Mouse (Mus musculus) forebrain, embryonic 12.5 days (tissue): Measurements from ENCODE around the gene Grifin. TPM values are rescaled to one million over a fixed set of nuclear protein-coding genes. Genes with fewer than 3 reads are reported as not detected.

Source experiments
- ATAC-seq: fragments of 200-750 bp; cut with Nextera tagmentation; 2 replicates; pipeline ENCODE4 v1.8.0; 2017; ENCODE audit warnings: moderate TSS enrichment; ENCODE audit not compliant: low FRiP score
- H3K27ac ChIP-seq: fragments of 300-500 bp; sonication (generic); 2 replicates; pipeline ENCODE4 v1.5.1; 2016; ENCODE audit warnings: mild to moderate bottlenecking
- H3K27me3 ChIP-seq: fragments of 300-500 bp; sonication (generic); 2 replicates; pipeline ENCODE4 v1.6.1; 2016; ENCODE audit warnings: mild to moderate bottlenecking
- H3K36me3 ChIP-seq: fragments of 300-500 bp; sonication (generic); replicated peaks from 2 replicates; pipeline ENCODE4 v1.6.1; 2016; ENCODE audit warnings: mild to moderate bottlenecking
- H3K4me1 ChIP-seq: fragments of 300-500 bp; sonication (generic); 2 replicates; pipeline ENCODE4 v1.6.1; 2016
- H3K4me2 ChIP-seq: fragments of 300-500 bp; sonication (generic); 2 replicates; pipeline ENCODE4 v1.6.1; 2016; ENCODE audit warnings: mild to moderate bottlenecking, moderate library complexity
- H3K4me3 ChIP-seq: fragments of 300-500 bp; sonication (generic); replicated peaks from 2 replicates; pipeline ENCODE4 v1.5.1; 2016; ENCODE audit warnings: mild to moderate bottlenecking
- H3K9ac ChIP-seq: fragments of 300-500 bp; sonication (generic); 2 replicates; pipeline ENCODE4 v1.6.1; 2016; ENCODE audit warnings: mild to moderate bottlenecking
- H3K9me3 ChIP-seq: fragments of 300-500 bp; sonication (generic); 2 replicates; pipeline ENCODE4 v1.6.1; 2016
- WGBS: fragments of 180-500 bp; shearing (Covaris S2); methylation state at CpG from one replicate; pipeline ENCODE4 v1.1.7; 2016; 5-methylcytosine and 5-hydroxymethylcytosine counted together
- polyA plus RNA-seq: library from polyadenylated mRNA; unstranded; fragments of >200 nt; fragmentation: Nextera tagmentation; extraction: Ambion mirVana; gene quantifications from 2 replicates; pipeline ENCODE4 v1.2.1, GENCODE M21; 2016

Grifin gene
- polyA plus RNA-seq = not detected in 2 replicates

GRCm38 (mm10) chr5:140564896-140565295 lies at the start of gene Grifin:
TSS of gene Grifin (minus strand) at chr5:140565071.
- H3K9me3 ChIP-seq = no peaks in the 10 kb centered on the region
- H3K9ac ChIP-seq = peak within 1 kb of the TSS; percentile 21; the same call in 1 of the 2 replicates
- no peaks in the 10 kb centered on the region for H3K27me3 ChIP-seq
- ATAC-seq = no peak
- H3K4me3 ChIP-seq = no peak within 1 kb of the TSS
- 82% methylated on average over 4 of the region's 4 CpGs for WGBS
- H3K4me2 ChIP-seq = no peak within 1 kb of the TSS
- no peak within 1 kb of the TSS for H3K27ac ChIP-seq
- H3K4me1 ChIP-seq = peaks cover 40% of the 10 kb centered on the region
- no peaks in the 10 kb centered on the region for H3K36me3 ChIP-seq

- Histone ChIP-seq H3K9ac (peak overlapping the region; percentile 26; the same call in 1 of the 2 replicates), H3K4me3 (no peak overlapping the region), H3K36me3 (peaks cover 36% of the 10 kb centered on the region), H3K27ac (peak overlapping the region; percentile 57; the same call in 1 of the 2 replicates), H3K27me3 (no peaks in the 10 kb centered on the region), H3K4me1 (peaks cover 58% of the 10 kb centered on the region), H3K4me2 (no peak overlapping the region), H3K9me3 (no peaks in the 10 kb centered on the region)
- no peak for ATAC-seq
- WGBS = 95% methylated on average over 10 of the region's 10 CpGs
Measured at GRCm38 (mm10) chr5:140614141-140614540, 49.3 kb upstream of the Grifin start.

- no peaks in the 10 kb centered on the region for H3K9me3 ChIP-seq
- peak overlapping the region; percentile 99 for H3K27ac ChIP-seq
- peak overlapping the region; percentile 82 for H3K4me3 ChIP-seq
- H3K27me3 ChIP-seq = 0 out of 2 replicates have a peak, but pooled peaks cover 6% of the 10 kb centered on the region
- peak overlapping the region; percentile 94 for H3K9ac ChIP-seq
- ATAC-seq = no peak
- peak overlapping the region; percentile 83 for H3K4me2 ChIP-seq
- peaks cover 33% of the 10 kb centered on the region for H3K36me3 ChIP-seq
- peaks cover 72% of the 10 kb centered on the region for H3K4me1 ChIP-seq
- WGBS = 22% methylated on average over 18 of the region's 18 CpGs
Measured at GRCm38 (mm10) chr5:140612191-140612590, 47.3 kb upstream of the Grifin start.

GRCm38 (mm10) chr5:140611611-140612185 lies 46.8 kb upstream of the Grifin start:
- peak; percentile 25 for ATAC-seq
- H3K4me1 ChIP-seq = peaks cover 76% of the 10 kb centered on the region
- H3K27ac ChIP-seq = peak overlapping the region; percentile 99
- H3K4me3 ChIP-seq = peak overlapping the region; percentile 82
- peak overlapping the region; percentile 83 for H3K4me2 ChIP-seq
- no peaks in the 10 kb centered on the region for H3K9me3 ChIP-seq
- WGBS = 6% methylated on average over 15 of the region's 15 CpGs
- H3K36me3 ChIP-seq = peaks cover 33% of the 10 kb centered on the region
- peak overlapping the region; percentile 94 for H3K9ac ChIP-seq
- H3K27me3 ChIP-seq = peaks cover 10% of the 10 kb centered on the region; the same call in 1 of the 2 replicates

- Histone ChIP-seq H3K36me3 (peaks cover 33% of the 10 kb centered on the region), H3K9ac (peak overlapping the region; percentile 94), H3K27me3 (peaks cover 16% of the 10 kb centered on the region; the same call in 1 of the 2 replicates), H3K4me3 (peak overlapping the region; percentile 82), H3K9me3 (no peaks in the 10 kb centered on the region), H3K4me2 (peak overlapping the region; percentile 83), H3K4me1 (peaks cover 82% of the 10 kb centered on the region), H3K27ac (peak overlapping the region; percentile 99)
- peak; percentile 52 for ATAC-seq
- WGBS = under 1% methylated on average over 21 of the region's 21 CpGs
Measured at GRCm38 (mm10) chr5:140611021-140611583, 46.2 kb upstream of the Grifin start.

- Histone ChIP-seq H3K27me3 (peaks cover 21% of the 10 kb centered on the region), H3K36me3 (peaks cover 33% of the 10 kb centered on the region), H3K4me1 (peaks cover 88% of the 10 kb centered on the region), H3K9ac (peak overlapping the region; percentile 94), H3K4me2 (peak overlapping the region; percentile 83), H3K4me3 (peak overlapping the region; percentile 82), H3K9me3 (no peaks in the 10 kb centered on the region), H3K27ac (peak overlapping the region; percentile 99)
- WGBS = 0% methylated on average over 30 of the region's 30 CpGs
- ATAC-seq = peak; percentile 21; the same call in 1 of the 2 replicates
Measured at GRCm38 (mm10) chr5:140610273-140611011, 45.6 kb upstream of the Grifin start.

- H3K27ac ChIP-seq = peak overlapping the region; percentile 99
- peak overlapping the region; percentile 94 for H3K9ac ChIP-seq
- H3K4me3 ChIP-seq = peak overlapping the region; percentile 82
- no peak for ATAC-seq
- H3K27me3 ChIP-seq = peaks cover 24% of the 10 kb centered on the region
- peaks cover 88% of the 10 kb centered on the region for H3K4me1 ChIP-seq
- 4% methylated on average over 13 of the region's 13 CpGs for whole genome bisulfite sequencing
- peaks cover 26% of the 10 kb centered on the region for H3K36me3 ChIP-seq
- H3K4me2 ChIP-seq = peak overlapping the region; percentile 83
- H3K9me3 ChIP-seq = no peaks in the 10 kb centered on the region
Measured at GRCm38 (mm10) chr5:140609511-140610272, 44.8 kb upstream of the Grifin start.

GRCm38 (mm10) chr5:140608634-140609015 lies 43.8 kb upstream of the Grifin start:
- WGBS = under 1% methylated on average over 16 of the region's 16 CpGs

GRCm38 (mm10) chr5:140607836-140608633 lies 43.2 kb upstream of the Grifin start:
- ATAC-seq = no peak
- Histone ChIP-seq H3K4me3 (peak overlapping the region; percentile 82), H3K9me3 (0 out of 2 replicates have a peak, but pooled peaks cover 3% of the 10 kb centered on the region), H3K27me3 (peaks cover 28% of the 10 kb centered on the region), H3K4me2 (peak overlapping the region; percentile 83), H3K4me1 (peaks cover 77% of the 10 kb centered on the region), H3K36me3 (peaks cover 9% of the 10 kb centered on the region), H3K9ac (peak overlapping the region; percentile 94), H3K27ac (peak overlapping the region; percentile 99)
- WGBS = under 1% methylated on average over 16 of the region's 17 CpGs

More at GRCm38 (mm10) chr5:140608634-140609015, 43.8 kb upstream of the Grifin start:
- 0 out of 2 replicates have a peak, but pooled peaks cover under 1% of the 10 kb centered on the region for H3K9me3 ChIP-seq
- peak overlapping the region; percentile 83 for H3K4me2 ChIP-seq
- peak overlapping the region; percentile 82 for H3K4me3 ChIP-seq
- H3K36me3 ChIP-seq = peaks cover 15% of the 10 kb centered on the region
- peaks cover 28% of the 10 kb centered on the region for H3K27me3 ChIP-seq
- peak overlapping the region; percentile 94 for H3K9ac ChIP-seq
- H3K27ac ChIP-seq = peak overlapping the region; percentile 99
- peak; percentile 34; the same call in 1 of the 2 replicates for ATAC-seq
- peaks cover 78% of the 10 kb centered on the region for H3K4me1 ChIP-seq

GRCm38 (mm10) chr5:140607001-140607835 lies 42.3 kb upstream of the Grifin start, which contains the start of gene Lfng:
TSS of gene Lfng (plus strand) at chr5:140607320.
- Histone ChIP-seq H3K9me3 (0 out of 2 replicates have a peak, but pooled peaks cover 3% of the 10 kb centered on the region), H3K4me1 (peaks cover 72% of the 10 kb centered on the region), H3K27me3 (peaks cover 28% of the 10 kb centered on the region), H3K36me3 (0 out of 2 replicates have a peak, but pooled peaks cover under 1% of the 10 kb centered on the region), H3K27ac (peak within 1 kb of the TSS; percentile 99), H3K9ac (peak within 1 kb of the TSS; percentile 94), H3K4me2 (peak within 1 kb of the TSS; percentile 83), H3K4me3 (peak within 1 kb of the TSS; percentile 82)
- 0% methylated on average over 90 of the region's 91 CpGs for WGBS
- peak; percentile 64 for ATAC-seq
